Mouse (Mus musculus): ENCODE measurements around the gene Alg10b.
A peak's percentile ranks its signal among the peaks of the same experiment; 100 is the strongest.
"Not testable (repeated sequence)": the region's sequence is repeated elsewhere in the genome, so short reads cannot be mapped to it uniquely, and the experiment has no call there.

Alg10b gene

GRCm38 (mm10) chr15:90223969-90224750 lies at the start of gene Alg10b:
Gene Alg10b, plus strand, starts transcription at chr15:90224311.
- DNase-seq, result peak; percentile 92

GRCm38 (mm10) chr15:90183108-90183507 lies 41.0 kb upstream of the Alg10b start:
- DNase-seq, result not testable (repeated sequence)

- no peak for DNase-seq
Observed at GRCm38 (mm10) chr15:90183511-90183910, 40.6 kb upstream of the Alg10b start.

GRCm38 (mm10) chr15:90184743-90185142 lies 39.4 kb upstream of the Alg10b start:
- DNase-seq, result no peak

GRCm38 (mm10) chr15:90189477-90189876 lies 34.6 kb upstream of the Alg10b start:
- no peak for DNase-seq

- no peak for DNase-seq
Observed at GRCm38 (mm10) chr15:90213946-90214345, 10.2 kb upstream of the Alg10b start.

GRCm38 (mm10) chr15:90214913-90215312 lies 9.2 kb upstream of the Alg10b start:
- peak; percentile 78 for DNase-seq

GRCm38 (mm10) chr15:90225058-90225575 lies 1.0 kb downstream of the Alg10b start:
- peak; percentile 43 for DNase-seq

- peak; percentile 23 for DNase-seq
Observed at GRCm38 (mm10) chr15:90237657-90238056, 13.5 kb downstream of the Alg10b start.

- no peak for DNase-seq
Observed at GRCm38 (mm10) chr15:90244081-90244480, 20.0 kb downstream of the Alg10b start.

GRCm38 (mm10) chr15:90249694-90250093 lies 25.6 kb downstream of the Alg10b start:
- DNase-seq, result peak; percentile 24

GRCm38 (mm10) chr15:90282876-90283275 lies 58.8 kb downstream of the Alg10b start:
- no peak for DNase-seq

Data from kidney, postnatal 10 days (tissue).